Mouse (Mus musculus) heart, embryonic 14.5 days (tissue): ENCODE results near the gene Tsga10ip. TPM values are rescaled to one million over a fixed set of nuclear protein-coding genes. Genes with fewer than 3 reads are reported as not detected.

ENCODE experiments used
- ATAC-seq: fragments of 200-750 bp; cut with Nextera tagmentation; 2 replicates; pipeline ENCODE4 v1.8.0; 2017; ENCODE audit warnings: low read depth, moderate TSS enrichment; ENCODE audit not compliant: insufficient number of reproducible peaks, insufficient read depth, low FRiP score
- H3K27ac ChIP-seq, 2 experiments: fragments of 200-500 bp in 1 of 2; fragments of 300-500 bp in 1 of 2; sonication (generic) in 1 of 2; replicated peaks in 1 of 2; 2 replicates each; pipeline ENCODE4 v1.5.1; 2012 to 2014; ENCODE audit warnings: low read depth in 2 of 2, low read length in 2 of 2, control low read depth in 1 of 2, mild to moderate bottlenecking in 1 of 2, mixed read lengths in 1 of 2; ENCODE audit not compliant: control insufficient read depth in 1 of 2, insufficient read depth in 1 of 2
- H3K27me3 ChIP-seq: fragments of 300-500 bp; sonication (generic); 2 replicates; pipeline ENCODE4 v1.6.1; 2014; ENCODE audit warnings: mild to moderate bottlenecking, low read length, control low read depth; ENCODE audit not compliant: control insufficient read depth, insufficient read depth
- H3K36me3 ChIP-seq: fragments of 300-500 bp; sonication (generic); 2 replicates; pipeline ENCODE4 v1.6.1; 2014; ENCODE audit warnings: mild to moderate bottlenecking, control low read depth, low read length, mixed read lengths; ENCODE audit not compliant: control insufficient read depth, insufficient read depth
- H3K4me1 ChIP-seq, 2 experiments: fragments of 200-500 bp in 1 of 2; fragments of 300-500 bp in 1 of 2; sonication (generic) in 1 of 2; 2 replicates each; pipeline ENCODE4 v1.6.1; 2012 to 2014; ENCODE audit warnings: low read length in 2 of 2, control low read depth in 1 of 2, mixed read lengths in 1 of 2; ENCODE audit not compliant: control insufficient read depth in 2 of 2, insufficient read depth in 2 of 2
- H3K4me2 ChIP-seq: fragments of 300-500 bp; sonication (generic); 2 replicates; pipeline ENCODE4 v1.6.1; 2014; ENCODE audit warnings: mild to moderate bottlenecking, low read length
- H3K4me3 ChIP-seq, 2 experiments: fragments of 200-500 bp in 1 of 2; fragments of 300-500 bp in 1 of 2; sonication (generic) in 1 of 2; 2 replicates each; pipeline ENCODE4 v1.5.1; 2012 to 2014; ENCODE audit warnings: low read length in 2 of 2, mild to moderate bottlenecking in 2 of 2, control low read depth in 1 of 2, low read depth in 1 of 2, moderate library complexity in 1 of 2; ENCODE audit not compliant: control insufficient read depth in 1 of 2, insufficient read depth in 1 of 2
- H3K9ac ChIP-seq: fragments of 300-500 bp; sonication (generic); 2 replicates; pipeline ENCODE4 v1.6.1; 2014; ENCODE audit warnings: mild to moderate bottlenecking, low read length
- H3K9me3 ChIP-seq: fragments of 300-500 bp; sonication (generic); 2 replicates; pipeline ENCODE4 v1.6.1; 2016; ENCODE audit warnings: low read length, control low read depth; ENCODE audit not compliant: control insufficient read depth
- WGBS: fragments of 180-500 bp; shearing (Covaris S2); extraction: QIAGEN DNeasy Blood & Tissue Kit; methylation state at CpG from one replicate; pipeline ENCODE4 v1.1.7; 2014; 5-methylcytosine and 5-hydroxymethylcytosine counted together
- polyA plus RNA-seq: library from polyadenylated mRNA; unstranded; fragments of >200 nt; fragmentation: Nextera tagmentation; extraction: Ambion mirVana; gene quantifications from 2 replicates; pipeline ENCODE4 v1.2.1, GENCODE M21; 2014

The Tsga10ip gene
- polyA plus RNA-seq, 1 experiment from 2014 or later, result 1.6 TPM

- no peaks in the 10 kb centered on the region for H3K9me3 ChIP-seq
- H3K9ac ChIP-seq, result no peak overlapping the region
- peaks cover 75% of the 10 kb centered on the region for H3K36me3 ChIP-seq
- H3K4me2 ChIP-seq, result no peak overlapping the region
- no peak overlapping the region for H3K4me3 ChIP-seq
- H3K27me3 ChIP-seq, result no peaks in the 10 kb centered on the region
- WGBS, result 92% methylated on average over 7 of the region's 7 CpGs
- H3K4me1 ChIP-seq, result peaks cover 6% of the 10 kb centered on the region in 2 experiments
- no peak overlapping the region for H3K27ac ChIP-seq
- ATAC-seq, result no peak
These were observed 29.6 kb downstream of the Tsga10ip start for GRCm38 (mm10) chr19:5372724-5373123.

DNA sequence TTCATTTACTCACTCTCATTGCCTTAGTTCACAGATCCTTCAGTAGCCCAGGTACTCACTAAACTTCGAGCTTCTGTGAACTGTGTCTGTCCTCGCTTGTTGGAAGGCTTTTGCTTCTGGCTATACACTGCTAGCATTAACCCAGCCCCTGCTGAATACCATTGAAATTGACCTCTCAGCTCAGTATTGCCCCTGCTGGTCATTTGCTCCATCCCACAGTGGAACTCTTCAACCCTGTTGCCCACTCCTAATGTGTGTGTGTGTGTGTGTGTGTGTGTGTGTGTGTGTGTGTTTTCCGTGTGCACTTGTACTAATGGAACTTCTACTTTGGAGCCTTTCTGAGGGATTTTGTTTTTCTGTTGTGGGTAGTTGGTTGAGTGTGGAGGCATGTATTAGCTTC is 31.4 kb downstream of the Tsga10ip start:
- no peak for ATAC-seq
- H3K27ac ChIP-seq, result no peak overlapping the region

DNA sequence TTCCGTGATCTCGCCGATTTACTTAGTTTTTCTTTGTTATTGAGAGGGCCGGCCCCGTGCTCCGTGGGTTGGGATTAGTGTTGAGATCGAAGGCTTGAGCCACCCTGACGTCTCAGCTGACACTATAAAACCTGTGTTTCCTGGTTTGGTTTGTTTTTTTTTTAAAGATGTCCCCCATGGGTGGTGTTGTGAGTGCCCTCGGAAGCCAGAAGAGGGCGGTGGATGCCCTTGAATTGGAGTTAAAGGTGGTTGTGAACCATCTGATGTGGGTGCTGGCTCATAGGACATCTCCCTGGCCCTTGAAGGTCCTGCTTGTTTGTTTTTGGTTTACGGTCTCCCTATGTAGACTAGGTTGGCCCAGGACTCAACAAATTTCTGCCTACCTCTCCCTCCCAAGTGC is 34.9 kb downstream of the Tsga10ip start:
- Histone ChIP-seq H3K4me1 (peaks cover 9 to 16% of the 10 kb centered on the region in 2 experiments), H3K9ac (peak overlapping the region; percentile 95)

More for the DNA sequence above, 31.4 kb downstream of the Tsga10ip start:
- Histone ChIP-seq H3K4me2 (no peak overlapping the region), H3K27me3 (no peaks in the 10 kb centered on the region), H3K9ac (no peak overlapping the region), H3K36me3 (peaks cover 60% of the 10 kb centered on the region), H3K4me1 (peaks cover 6 to 10% of the 10 kb centered on the region in 2 experiments), H3K9me3 (no peaks in the 10 kb centered on the region), H3K4me3 (no peak overlapping the region)
- 89% methylated on average over 3 of the region's 3 CpGs for WGBS

DNA sequence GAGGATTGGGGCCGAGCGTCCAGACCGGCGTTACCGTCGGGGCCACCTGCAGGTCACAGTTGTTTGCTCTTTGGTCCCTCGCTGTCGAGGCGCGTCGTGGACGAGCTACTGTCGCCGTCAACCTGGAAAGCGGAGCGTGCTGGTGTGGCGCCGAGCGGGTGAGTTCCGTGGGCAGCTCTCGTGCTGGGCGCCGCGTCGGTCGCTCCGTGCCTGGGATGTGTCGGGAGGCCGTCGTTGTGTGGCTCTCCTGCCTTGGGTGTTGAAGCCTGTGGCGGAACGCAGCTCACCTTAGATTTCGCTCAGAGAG is 35.3 kb downstream of the Tsga10ip start, which contains the start of gene Banf1:
TSS of gene Banf1 (minus strand) at position 116 of the 307 bp plus-strand sequence.
- no peaks in the 10 kb centered on the region for H3K9me3 ChIP-seq
- under 1% methylated on average over 33 of the region's 33 CpGs for WGBS
- no peaks in the 10 kb centered on the region for H3K27me3 ChIP-seq
- ATAC-seq, result peak; percentile 8; the same call in 1 of the 2 replicates
- peak within 1 kb of the TSS; percentile 95 for H3K4me2 ChIP-seq
- H3K4me1 ChIP-seq, result peaks cover 9 to 16% of the 10 kb centered on the region in 2 experiments
- H3K36me3 ChIP-seq, result peaks cover 62% of the 10 kb centered on the region
- peak within 1 kb of the TSS; percentile 97 for H3K27ac ChIP-seq
- peak within 1 kb of the TSS; percentile 95 for H3K9ac ChIP-seq
- H3K4me3 ChIP-seq, result peak within 1 kb of the TSS; percentile 64 to 98

More for the DNA sequence above, 34.9 kb downstream of the Tsga10ip start:
- no peak for ATAC-seq
- no peaks in the 10 kb centered on the region for H3K27me3 ChIP-seq
- H3K9me3 ChIP-seq, result no peaks in the 10 kb centered on the region
- H3K4me2 ChIP-seq, result peak overlapping the region; percentile 95
- peak overlapping the region in 1 of 2 experiments; percentile 97; a peak in 3 of 4 replicates for H3K27ac ChIP-seq
- H3K4me3 ChIP-seq, result peak overlapping the region; percentile 64 to 98
- H3K36me3 ChIP-seq, result peaks cover 66% of the 10 kb centered on the region
- 9% methylated on average over 11 of the region's 11 CpGs for WGBS

DNA sequence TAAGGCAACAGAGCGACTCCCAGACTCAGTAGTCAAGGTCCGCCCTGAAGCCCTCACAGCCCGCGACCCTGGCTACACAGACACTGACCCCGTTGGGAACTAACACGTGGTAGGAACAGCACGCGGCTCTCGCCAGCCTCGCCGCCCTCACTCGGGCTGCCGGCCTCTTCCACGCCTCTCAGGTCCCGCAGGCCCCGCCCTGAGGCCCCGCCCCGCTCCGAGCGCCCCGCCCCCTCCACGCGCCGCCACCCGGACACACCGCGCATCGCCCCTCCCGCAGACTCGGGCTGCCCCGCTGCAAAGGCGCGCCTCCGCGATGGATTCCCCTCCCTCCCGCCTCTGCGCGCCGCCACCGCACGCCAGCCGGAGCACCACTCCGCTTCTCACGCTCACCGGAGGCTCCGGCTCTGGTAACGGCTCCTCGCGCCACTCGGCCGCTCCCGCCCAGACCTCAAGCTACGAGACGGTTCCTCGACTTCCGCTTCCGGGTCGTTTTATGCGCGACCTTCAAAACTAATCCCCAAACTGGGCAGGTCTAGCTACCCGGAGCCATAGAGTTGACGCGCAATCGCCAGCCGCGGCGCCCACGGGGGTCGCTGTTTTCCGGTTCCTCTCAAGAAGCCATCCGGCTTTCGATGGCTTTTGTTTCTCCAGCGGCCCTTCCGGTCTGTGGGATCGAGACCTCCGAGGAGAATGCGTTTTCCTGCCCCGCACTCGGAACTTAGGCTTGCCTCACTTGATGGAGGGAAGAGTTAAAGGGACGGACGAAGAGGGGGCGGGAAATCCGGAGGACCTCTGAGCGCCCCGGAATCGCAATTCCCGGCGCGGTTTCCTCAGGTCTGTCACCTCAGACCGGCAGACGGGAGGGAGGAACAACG is 35.9 kb downstream of the Tsga10ip start, which contains the start of gene Eif1ad:
TSS of gene Eif1ad (plus strand) at position 567 of the 878 bp plus-strand sequence.
- Histone ChIP-seq H3K4me3 (peak within 1 kb of the TSS; percentile 64 to 98), H3K36me3 (peaks cover 56% of the 10 kb centered on the region)

GRCm38 (mm10) chr19:5365751-5366150 is 36.6 kb downstream of the Tsga10ip start:
- Histone ChIP-seq H3K9me3 (no peaks in the 10 kb centered on the region), H3K36me3 (peaks cover 52% of the 10 kb centered on the region), H3K4me3 (peak overlapping the region; percentile 64 to 98), H3K4me2 (peak overlapping the region; percentile 95), H3K9ac (peak overlapping the region; percentile 95), H3K27ac (peak overlapping the region; percentile 40 to 97; a peak in 2 of 4 replicates), H3K27me3 (no peaks in the 10 kb centered on the region), H3K4me1 (peaks cover 9 to 20% of the 10 kb centered on the region in 2 experiments)
- WGBS, result 17% methylated on average over 11 of the region's 11 CpGs
- no peak for ATAC-seq

More for the DNA sequence above, 35.9 kb downstream of the Tsga10ip start, which contains the start of gene Eif1ad:
- H3K27me3 ChIP-seq, result no peaks in the 10 kb centered on the region
- peaks cover 9 to 20% of the 10 kb centered on the region in 2 experiments for H3K4me1 ChIP-seq
- peak within 1 kb of the TSS; percentile 97 for H3K27ac ChIP-seq
- H3K9me3 ChIP-seq, result no peaks in the 10 kb centered on the region
- peak within 1 kb of the TSS; percentile 95 for H3K9ac ChIP-seq
- ATAC-seq, result peak; percentile 90
- H3K4me2 ChIP-seq, result peak within 1 kb of the TSS; percentile 95
- WGBS, result under 1% methylated on average over 89 of the region's 92 CpGs

DNA sequence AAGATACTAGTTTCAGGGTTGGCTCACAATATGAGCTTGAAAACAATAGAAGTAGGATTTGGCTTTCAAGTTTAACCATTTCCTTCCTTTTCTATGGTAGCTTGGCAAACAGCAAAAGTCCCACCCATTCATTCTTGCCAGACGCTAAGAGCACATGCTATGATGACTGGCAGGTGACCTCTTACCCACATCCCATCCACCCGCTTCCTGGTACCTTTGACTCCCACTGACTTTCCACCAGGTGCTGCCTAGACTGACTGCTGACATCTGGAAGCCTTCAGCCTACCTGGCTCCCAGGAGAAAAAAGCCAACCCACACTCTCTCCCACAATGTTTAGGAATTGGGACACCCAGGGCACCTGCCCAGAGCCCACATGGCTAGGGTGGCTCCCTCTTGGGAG is 38.2 kb downstream of the Tsga10ip start:
- 93% methylated on average over 2 of the region's 2 CpGs for WGBS
- H3K9me3 ChIP-seq, result no peaks in the 10 kb centered on the region
- ATAC-seq, result no peak
- peaks cover 36% of the 10 kb centered on the region for H3K36me3 ChIP-seq
- H3K9ac ChIP-seq, result no peak overlapping the region
- H3K4me3 ChIP-seq, result no peak overlapping the region
- H3K27ac ChIP-seq, result no peak overlapping the region
- H3K4me2 ChIP-seq, result no peak overlapping the region
- H3K27me3 ChIP-seq, result no peaks in the 10 kb centered on the region
- peaks cover 9 to 20% of the 10 kb centered on the region in 2 experiments for H3K4me1 ChIP-seq
